Comparison of ENCODE assay signal across 24 mouse cellular contexts in genomic region chr8:13616831-13617505, GRCm38 (mm10). TPM values are rescaled to one million over a fixed set of nuclear protein-coding genes. Genes with fewer than 3 reads are reported as not detected.
DNase-seq lines count a peak whose midpoint lies in the region; ATAC-seq and TF ChIP-seq lines count a peak whose summit lies in the region.
"Had no signal": no experiment of that assay in that cellular context is flagged by ENCODE, and none has a peak within 500 bp of the region (broad histone marks: within the 10 kb centered on the region; RNA-seq: fewer than 3 reads in every experiment).

No protein-coding gene starts in this region.

- H3K27me3 ChIP-seq in lung, embryonic 14.5 days (ENCODE audit: insufficient read depth, low read length), result no peaks in the 10 kb centered on the region
- H3K27me3 ChIP-seq: heart, embryonic 13.5 days; liver, embryonic 15.5 days had no signal

- no peak for DNase-seq in gastrocnemius, adult 2 months
- no peak for DNase-seq in gastrocnemius, postnatal 10 days
- peak; percentile 42 for DNase-seq in lung, embryonic 14.5 days
- DNase-seq in lung, postnatal 14 days, result no peak
- DNase-seq in CD4-positive, CD25-positive, alpha-beta regulatory T cell, adult 2 months (ENCODE audit: low read depth, low spot score), result peak; percentile 32
- no peak for DNase-seq in kidney, adult 9 months
- no peak for DNase-seq in testis, postnatal 14 days (ENCODE audit: low spot score)
- DNase-seq: adrenal gland, postnatal 14 days; cerebellum, adult 9-10 months; gastrocnemius, postnatal 36 days; kidney, adult 11 months; kidney, postnatal 25 days; right cerebral cortex, adult 18-20 months had no signal

- H3K4me1 ChIP-seq in lung, embryonic 14.5 days (ENCODE audit: insufficient read depth), result no peaks in the 10 kb centered on the region
- H3K4me1 ChIP-seq: liver, embryonic 15.5 days had no signal

- ATAC-seq in lung, embryonic 14.5 days (ENCODE audit: insufficient read depth), result no peak
- peak; percentile 66 for ATAC-seq in inflammation-experienced regulatory T-cells, adult 6 months
- ATAC-seq: midbrain, embryonic 16.5 days had no signal

- no peak overlapping the region for H3K4me2 ChIP-seq in lung, embryonic 14.5 days
- H3K4me2 ChIP-seq: heart, embryonic 13.5 days; liver, embryonic 15.5 days had no signal

- intact Hi-C loops in gastrocnemius, adult 2 months (cut with DNase I), result no loop called here

- 76% methylated on average over 17 of the region's 17 CpGs for WGBS in lung, embryonic 14.5 days

- no peak overlapping the region for H3K9ac ChIP-seq in lung, embryonic 14.5 days
- H3K9ac ChIP-seq: heart, embryonic 13.5 days; liver, embryonic 15.5 days had no signal

- no peaks in the 10 kb centered on the region for H3K9me3 ChIP-seq in lung, embryonic 14.5 days (ENCODE audit: low read depth, low read length)
- H3K9me3 ChIP-seq: forebrain, embryonic 10.5 days; heart, embryonic 13.5 days; liver, embryonic 15.5 days had no signal

- no peak overlapping the region for H3K4me3 ChIP-seq in gastrocnemius, adult 2 months
- H3K4me3 ChIP-seq in lung, embryonic 14.5 days (ENCODE audit: low read depth, low read length), result no peak overlapping the region
- H3K4me3 ChIP-seq: forebrain, embryonic 10.5 days; heart, embryonic 13.5 days; liver, embryonic 15.5 days had no signal

- H3K36me3 ChIP-seq in lung, embryonic 14.5 days (ENCODE audit: insufficient read depth), result peaks cover 17% of the 10 kb centered on the region

- no peak for TF ChIP-seq CTCF in gastrocnemius, adult 2 months (IDR thresholded peaks at IDR 0.05)
- no peak for TF ChIP-seq CTCF in lung, embryonic 14.5 days (IDR thresholded peaks at IDR 0.05; ENCODE audit: low read depth)

- H3K27ac ChIP-seq in gastrocnemius, adult 2 months, result peak overlapping the region; percentile 46
- H3K27ac ChIP-seq in lung, embryonic 14.5 days (ENCODE audit: low read depth), result no peak overlapping the region
- H3K27ac ChIP-seq: forebrain, embryonic 10.5 days; heart, embryonic 13.5 days; liver, embryonic 15.5 days had no signal

RNA-seq across cellular contexts. Expression of gene 1700029H14Rik, which starts 54.7 kb away (rescaled TPM):
- total RNA-seq in gastrocnemius, adult 2 months (2021), result not detected
- not detected for total RNA-seq in gastrocnemius, postnatal 10 days (2021)
- not detected in 2 replicates for polyA plus RNA-seq in lung, embryonic 14.5 days (2014; fragmentation: Nextera tagmentation; extraction: Ambion mirVana)
- polyA plus RNA-seq in inflammation-experienced regulatory T-cells, adult 6 months (2017; shearing (Covaris generic)), result not detected
- total RNA-seq: adrenal gland, postnatal 14 days; gastrocnemius, postnatal 36 days; layer of hippocampus, postnatal 10 days; left cerebral cortex, postnatal 14 days; megakaryocyte-erythroid progenitor cell, adult 5-6 weeks had no signal
- polyA plus RNA-seq: embryonic facial prominence, embryonic 14.5 days; forebrain, embryonic 10.5 days; heart, embryonic 13.5 days; hindbrain, embryonic 11.5 days; limb, embryonic 14.5 days; liver, embryonic 15.5 days; midbrain, embryonic 16.5 days had no signal

Comparison
In these comparisons a context has a peak if more than half of its experiments do, and no peak if none do; other contexts are left out.
1. DNase-seq: peak in lung, embryonic 14.5 days (single experiment) and CD4-positive, CD25-positive, alpha-beta regulatory T cell, adult 2 months (single experiment); none in gastrocnemius, adult 2 months (single experiment), gastrocnemius, postnatal 10 days (single experiment), lung, postnatal 14 days (single experiment), kidney, adult 9 months (single experiment) and testis, postnatal 14 days (single experiment).